Mouse (Mus musculus) lung, embryonic 16.5 days (tissue): ENCODE measurements around the gene Col9a1. TPM values are rescaled to one million over a fixed set of nuclear protein-coding genes. Genes with fewer than 3 reads are reported as not detected.

Experiments
- polyA plus RNA-seq: library from polyadenylated mRNA; unstranded; fragments of >200 nt; fragmentation: Nextera tagmentation; extraction: Ambion mirVana; gene quantifications from 2 replicates; pipeline ENCODE4 v1.2.1, GENCODE M21; 2015

Col9a1 gene
- polyA plus RNA-seq, 1 experiment from 2014 or later: 13.1 TPM

Other genes starting within 250 kb of the Col9a1 start
- 69.0 and 74.0 TPM in 2 replicates for gene Sdhaf4, start 172.0 kb upstream of the Col9a1 start, polyA plus RNA-seq
- gene Fam135a, start 77.3 kb upstream of the Col9a1 start, polyA plus RNA-seq: 29.5 and 34.6 TPM in 2 replicates